In genomic region chr7:119789024-119789423, GRCm38 (mm10) we compare ENCODE assay signal across 24 mouse cellular contexts. TPM values are rescaled to one million over a fixed set of nuclear protein-coding genes. Genes with fewer than 3 reads are reported as not detected.
DNase-seq lines count a peak whose midpoint lies in the region; ATAC-seq and TF ChIP-seq lines count a peak whose summit lies in the region.
"Had no signal": no experiment of that assay in that cellular context is flagged by ENCODE, and none has a peak within 500 bp of the region (broad histone marks: within the 10 kb centered on the region; RNA-seq: fewer than 3 reads in every experiment).

No protein-coding gene starts in this region.

- H3K4me2 ChIP-seq in intestine, postnatal 0 days (replicated peaks; ENCODE audit: low read depth): no peak overlapping the region
- no peak overlapping the region for H3K4me2 ChIP-seq in intestine, embryonic 16.5 days (ENCODE audit: low read depth, low read length)
- no peak overlapping the region for H3K4me2 ChIP-seq in liver, postnatal 0 days (ENCODE audit: low read depth, low read length)
- no peak overlapping the region for H3K4me2 ChIP-seq in liver, embryonic 11.5 days
- no peak overlapping the region for H3K4me2 ChIP-seq in stomach, postnatal 0 days (replicated peaks; ENCODE audit: low read depth)
- H3K4me2 ChIP-seq: embryonic facial prominence, embryonic 12.5 days; forebrain, embryonic 13.5 days; forebrain, embryonic 15.5 days had no signal

- intact Hi-C loops in gastrocnemius, postnatal 14 days (cut with DNase I; ENCODE audit: low total_unique reads): no loop called here

- no peak overlapping the region for H3K4me3 ChIP-seq in intestine, postnatal 0 days (ENCODE audit: low read depth, low read length)
- H3K4me3 ChIP-seq in intestine, embryonic 16.5 days (ENCODE audit: low read length): no peak overlapping the region
- no peak overlapping the region for H3K4me3 ChIP-seq in liver, postnatal 0 days (ENCODE audit: low read depth, low read length)
- no peak overlapping the region for H3K4me3 ChIP-seq in liver, embryonic 11.5 days (ENCODE audit: low read depth, low read length)
- H3K4me3 ChIP-seq in stomach, postnatal 0 days (ENCODE audit: low read depth, low read length): no peak overlapping the region
- H3K4me3 ChIP-seq: embryonic facial prominence, embryonic 10.5 days; embryonic facial prominence, embryonic 12.5 days; forebrain, embryonic 13.5 days; forebrain, embryonic 15.5 days had no signal

- no peak overlapping the region for H3K27ac ChIP-seq in intestine, postnatal 0 days (ENCODE audit: low read depth, low read length)
- H3K27ac ChIP-seq in intestine, embryonic 16.5 days (ENCODE audit: low read length): no peak overlapping the region
- no peak overlapping the region for H3K27ac ChIP-seq in liver, postnatal 0 days (ENCODE audit: low read depth)
- H3K27ac ChIP-seq in liver, embryonic 11.5 days (ENCODE audit: low read depth, low read length): no peak overlapping the region
- no peak overlapping the region for H3K27ac ChIP-seq in stomach, postnatal 0 days (replicated peaks)
- H3K27ac ChIP-seq: embryonic facial prominence, embryonic 10.5 days; embryonic facial prominence, embryonic 12.5 days; forebrain, embryonic 13.5 days; forebrain, embryonic 15.5 days had no signal

- ATAC-seq in intestine, postnatal 0 days: no peak
- no peak for ATAC-seq in intestine, embryonic 16.5 days
- ATAC-seq in liver, postnatal 0 days: no peak
- ATAC-seq in liver, embryonic 11.5 days (replicated peaks; ENCODE audit: low FRiP score): no peak
- no peak for ATAC-seq in stomach, postnatal 0 days (ENCODE audit: low FRiP score, low TSS enrichment)
- ATAC-seq: forebrain, embryonic 13.5 days; forebrain, embryonic 15.5 days; forebrain, postnatal 0 days had no signal

- H3K9me3 ChIP-seq in intestine, postnatal 0 days (ENCODE audit: control insufficient read depth): no peaks in the 10 kb centered on the region
- no peaks in the 10 kb centered on the region for H3K9me3 ChIP-seq in intestine, embryonic 16.5 days (ENCODE audit: control insufficient read depth, low read length)
- H3K9me3 ChIP-seq in liver, postnatal 0 days (ENCODE audit: low read length): no peaks in the 10 kb centered on the region
- H3K9me3 ChIP-seq in liver, embryonic 11.5 days (ENCODE audit: control insufficient read depth, low read length): no peaks in the 10 kb centered on the region
- no peaks in the 10 kb centered on the region for H3K9me3 ChIP-seq in stomach, postnatal 0 days (ENCODE audit: control insufficient read depth, low read length)
- H3K9me3 ChIP-seq: embryonic facial prominence, embryonic 10.5 days; embryonic facial prominence, embryonic 12.5 days; forebrain, embryonic 13.5 days; forebrain, embryonic 15.5 days; G1E had no signal

- no peaks in the 10 kb centered on the region for H3K27me3 ChIP-seq in intestine, postnatal 0 days (replicated peaks; ENCODE audit: control insufficient read depth, insufficient read depth, low read length)
- no peaks in the 10 kb centered on the region for H3K27me3 ChIP-seq in intestine, embryonic 16.5 days (replicated peaks; ENCODE audit: control insufficient read depth, insufficient read depth, low read length)
- no peaks in the 10 kb centered on the region for H3K27me3 ChIP-seq in liver, postnatal 0 days (ENCODE audit: insufficient read depth, low read length)
- H3K27me3 ChIP-seq in liver, embryonic 11.5 days (replicated peaks; ENCODE audit: control insufficient read depth, insufficient read depth, low read length): no peaks in the 10 kb centered on the region
- no peaks in the 10 kb centered on the region for H3K27me3 ChIP-seq in stomach, postnatal 0 days (ENCODE audit: control insufficient read depth, insufficient read depth, low read length)
- H3K27me3 ChIP-seq: embryonic facial prominence, embryonic 12.5 days; forebrain, embryonic 13.5 days; forebrain, embryonic 15.5 days had no signal

- H3K9ac ChIP-seq in intestine, postnatal 0 days (ENCODE audit: low read depth, low read length): no peak overlapping the region
- no peak overlapping the region for H3K9ac ChIP-seq in intestine, embryonic 16.5 days (ENCODE audit: low read depth, low read length)
- no peak overlapping the region for H3K9ac ChIP-seq in liver, postnatal 0 days (replicated peaks)
- H3K9ac ChIP-seq in liver, embryonic 11.5 days (ENCODE audit: low read depth, low read length): no peak overlapping the region
- H3K9ac ChIP-seq in stomach, postnatal 0 days (ENCODE audit: low read length): no peak overlapping the region
- H3K9ac ChIP-seq: embryonic facial prominence, embryonic 12.5 days; forebrain, embryonic 13.5 days; forebrain, embryonic 15.5 days; forebrain, postnatal 0 days had no signal

- no peak for TF ChIP-seq EP300 in liver, postnatal 0 days (IDR thresholded peaks at IDR 0.05; ENCODE audit: low read depth)
- TF ChIP-seq EP300 in stomach, postnatal 0 days (optimal IDR thresholded peaks at IDR 0.05): no peak

- no peak for DNase-seq in liver, postnatal 0 days
- DNase-seq in liver, embryonic 11.5 days (ENCODE audit: low spot score): no peak
- peak; percentile 57 for DNase-seq in MN1 (ENCODE audit: low spot score)
- DNase-seq in stomach, postnatal 0 days (ENCODE audit: low spot score): no peak
- no peak for DNase-seq in gastrocnemius, postnatal 14 days
- DNase-seq in thymus, adult 18-20 months: no peak
- DNase-seq: adrenal gland, adult 2 months; adrenal gland, postnatal 10 days; adrenal gland, postnatal 25 days; cerebellum, adult 11 months; cerebellum, adult 18-20 months; cerebellum, adult 8-10 months; cerebellum, adult 9-11 months; cerebellum, postnatal 14 days; cerebellum, postnatal 36 days; forebrain, postnatal 0 days had no signal

- WGBS in intestine, postnatal 0 days: 90% methylated on average over 3 of the region's 3 CpGs
- WGBS in intestine, embryonic 16.5 days: 88% methylated on average over 3 of the region's 3 CpGs
- WGBS in liver, postnatal 0 days (ENCODE audit: insufficient replicate concordance): 76% methylated on average over 3 of the region's 3 CpGs
- 92% methylated on average over 3 of the region's 3 CpGs for WGBS in liver, embryonic 11.5 days
- WGBS in stomach, postnatal 0 days: 85% methylated on average over 3 of the region's 3 CpGs

- peaks cover 21% of the 10 kb centered on the region for H3K36me3 ChIP-seq in intestine, postnatal 0 days (ENCODE audit: control insufficient read depth, insufficient read depth)
- H3K36me3 ChIP-seq in intestine, embryonic 16.5 days (ENCODE audit: control insufficient read depth, insufficient read depth, low read length): peaks cover 9% of the 10 kb centered on the region; the same call in 1 of the 2 replicates
- H3K36me3 ChIP-seq in liver, postnatal 0 days (replicated peaks; ENCODE audit: insufficient read depth, low read length): peaks cover 31% of the 10 kb centered on the region
- peaks cover 22% of the 10 kb centered on the region; the same call in 1 of the 2 replicates for H3K36me3 ChIP-seq in liver, embryonic 11.5 days (ENCODE audit: control insufficient read depth, insufficient read depth, low read length)
- H3K36me3 ChIP-seq in stomach, postnatal 0 days (ENCODE audit: control insufficient read depth, insufficient read depth, low read length): peaks cover 20% of the 10 kb centered on the region; the same call in 1 of the 2 replicates

- TF ChIP-seq CTCF in intestine, postnatal 0 days (IDR thresholded peaks at IDR 0.05; ENCODE audit: low read depth): 0 out of 2 replicates have a peak, but pooled peaks have one; percentile 5
- peak; percentile 17 for TF ChIP-seq CTCF in liver, postnatal 0 days (IDR thresholded peaks at IDR 0.05; ENCODE audit: low read depth)
- 0 out of 2 replicates have a peak, but pooled peaks have one; percentile 13 for TF ChIP-seq CTCF in stomach, postnatal 0 days (IDR thresholded peaks at IDR 0.05; ENCODE audit: low read depth)

- no peaks in the 10 kb centered on the region for H3K4me1 ChIP-seq in intestine, postnatal 0 days (replicated peaks; ENCODE audit: control insufficient read depth, insufficient read depth, low read length)
- no peaks in the 10 kb centered on the region for H3K4me1 ChIP-seq in intestine, embryonic 16.5 days (ENCODE audit: control insufficient read depth, insufficient read depth, low read length)
- peaks cover 5% of the 10 kb centered on the region; the same call in 1 of the 2 replicates for H3K4me1 ChIP-seq in liver, postnatal 0 days (ENCODE audit: insufficient read depth)
- H3K4me1 ChIP-seq in liver, embryonic 11.5 days (replicated peaks; ENCODE audit: control insufficient read depth, insufficient read depth, low read length): peaks cover 11% of the 10 kb centered on the region; the same call in 1 of the 2 replicates
- H3K4me1 ChIP-seq in stomach, postnatal 0 days (replicated peaks; ENCODE audit: control insufficient read depth, insufficient read depth): no peaks in the 10 kb centered on the region

RNA-seq across cellular contexts. Expression of gene Rexo5, which starts 4.8 kb away (rescaled TPM):
- polyA plus RNA-seq in intestine, postnatal 0 days (2015; fragmentation: Nextera tagmentation; extraction: Ambion mirVana): 4.1 and 6.5 TPM in 2 replicates
- polyA plus RNA-seq in intestine, embryonic 16.5 days (2015; fragmentation: Nextera tagmentation; extraction: Ambion mirVana): 15.8 and 17.2 TPM in 2 replicates
- polyA plus RNA-seq in liver, postnatal 0 days (2015; fragmentation: Nextera tagmentation; extraction: Ambion mirVana): 3.1 and 5.1 TPM in 2 replicates
- 16.3 and 19.2 TPM in 2 replicates for polyA plus RNA-seq in liver, embryonic 11.5 days (2014; fragmentation: Nextera tagmentation; extraction: Ambion mirVana)
- 4.4 and 4.8 TPM in 2 replicates for polyA plus RNA-seq in stomach, postnatal 0 days (2015; fragmentation: Nextera tagmentation; extraction: Ambion mirVana)
- total RNA-seq in gastrocnemius, postnatal 14 days (2021): under 1 TPM; 0.49 to 0.62 TPM

RNA-seq across cellular contexts. Expression of gene Eri2, which starts 4.8 kb away (rescaled TPM):
- 4.2 and 5.0 TPM in 2 replicates for polyA plus RNA-seq in intestine, postnatal 0 days (2015; fragmentation: Nextera tagmentation; extraction: Ambion mirVana)
- 14.0 and 15.1 TPM in 2 replicates for polyA plus RNA-seq in intestine, embryonic 16.5 days (2015; fragmentation: Nextera tagmentation; extraction: Ambion mirVana)
- 5.2 and 6.5 TPM in 2 replicates for polyA plus RNA-seq in liver, postnatal 0 days (2015; fragmentation: Nextera tagmentation; extraction: Ambion mirVana)
- 22.6 and 24.5 TPM in 2 replicates for polyA plus RNA-seq in liver, embryonic 11.5 days (2014; fragmentation: Nextera tagmentation; extraction: Ambion mirVana)
- polyA plus RNA-seq in stomach, postnatal 0 days (2015; fragmentation: Nextera tagmentation; extraction: Ambion mirVana): 6.2 and 6.3 TPM in 2 replicates
- total RNA-seq in gastrocnemius, postnatal 14 days (2021): 1 to 10 TPM; 2.0 to 2.1 TPM

RNA-seq across cellular contexts. Expression of gene Acsm3, which starts 28.3 kb away (rescaled TPM):
- polyA plus RNA-seq in intestine, postnatal 0 days (2015; fragmentation: Nextera tagmentation; extraction: Ambion mirVana): 0.80 and 0.94 TPM in 2 replicates
- polyA plus RNA-seq in intestine, embryonic 16.5 days (2015; fragmentation: Nextera tagmentation; extraction: Ambion mirVana): 7.2 and 8.3 TPM in 2 replicates
- polyA plus RNA-seq in liver, postnatal 0 days (2015; fragmentation: Nextera tagmentation; extraction: Ambion mirVana): 21.7 and 23.3 TPM in 2 replicates
- 0.27 and 0.43 TPM in 2 replicates for polyA plus RNA-seq in liver, embryonic 11.5 days (2014; fragmentation: Nextera tagmentation; extraction: Ambion mirVana)
- polyA plus RNA-seq in stomach, postnatal 0 days (2015; fragmentation: Nextera tagmentation; extraction: Ambion mirVana): 9.7 and 10.5 TPM in 2 replicates
- total RNA-seq in gastrocnemius, postnatal 14 days (2021): not detected
- polyA plus RNA-seq: cortical plate, adult 2 months; embryonic facial prominence, embryonic 10.5 days; forebrain, postnatal 0 days; G1E had no signal
